Mouse (Mus musculus) limb, embryonic 10.5 days (tissue): Measurements from ENCODE around the gene Pde5a. TPM values are rescaled to one million over a fixed set of nuclear protein-coding genes. Genes with fewer than 3 reads are reported as not detected.

Experiments
- DNase-seq: peaks from one replicate; pipeline ENCODE4 v3.0.0-alpha.2; 2017; ENCODE audit warnings: low spot score
- H3K27ac ChIP-seq: fragments of 300-500 bp; sonication (generic); 2 replicates; pipeline ENCODE4 v1.5.1; 2016; ENCODE audit warnings: mild to moderate bottlenecking
- H3K27me3 ChIP-seq: fragments of 300-500 bp; sonication (generic); 2 replicates; pipeline ENCODE4 v1.6.1; 2016; ENCODE audit warnings: low read depth, mild to moderate bottlenecking; ENCODE audit not compliant: poor library complexity, severe bottlenecking
- H3K36me3 ChIP-seq: fragments of 300-500 bp; sonication (generic); 2 replicates; pipeline ENCODE4 v1.6.1; 2016; ENCODE audit warnings: mild to moderate bottlenecking, moderate library complexity
- H3K4me1 ChIP-seq: fragments of 300-500 bp; sonication (generic); 2 replicates; pipeline ENCODE4 v1.6.1; 2016
- H3K4me3 ChIP-seq: fragments of 300-500 bp; sonication (generic); 2 replicates; pipeline ENCODE4 v1.5.1; 2016; ENCODE audit warnings: mild to moderate bottlenecking, moderate library complexity
- H3K9me3 ChIP-seq: fragments of 300-500 bp; sonication (generic); replicated peaks from 2 replicates; pipeline ENCODE4 v1.6.1; 2016; ENCODE audit warnings: mild to moderate bottlenecking
- WGBS: fragments of 180-500 bp; shearing (Covaris S2); methylation state at CpG from one replicate; pipeline ENCODE4 v1.1.7; 2016; 5-methylcytosine and 5-hydroxymethylcytosine counted together
- polyA plus RNA-seq: library from polyadenylated mRNA; unstranded; fragments of >200 nt; fragmentation: Nextera tagmentation; extraction: Ambion mirVana; gene quantifications from 2 replicates; pipeline ENCODE4 v1.2.1, GENCODE M21; 2016

The Pde5a gene
- polyA plus RNA-seq, 1 experiment from 2014 or later: 2.7 TPM

DNA sequence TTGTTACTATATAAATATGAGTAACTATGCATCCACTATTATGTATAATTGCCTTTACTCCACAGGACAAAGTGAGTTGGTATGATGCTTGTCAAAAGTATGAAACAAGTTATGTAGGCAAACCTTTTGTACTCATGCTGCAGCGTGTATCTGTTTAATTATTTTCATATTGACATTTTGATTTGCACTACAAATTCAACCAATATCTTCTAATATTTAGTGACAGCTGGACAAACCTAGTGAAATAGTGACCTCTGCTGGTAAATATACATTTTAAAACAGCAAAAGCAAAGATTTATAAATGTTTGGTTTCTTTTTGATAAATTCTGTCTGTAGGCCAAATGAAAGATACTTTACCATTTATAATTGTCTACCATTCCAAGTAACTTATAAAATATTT lies 55.5 kb downstream of the Pde5a start:
- WGBS: 76% methylated on average over 1 of the region's 1 CpGs
- no peak for DNase-seq

DNA sequence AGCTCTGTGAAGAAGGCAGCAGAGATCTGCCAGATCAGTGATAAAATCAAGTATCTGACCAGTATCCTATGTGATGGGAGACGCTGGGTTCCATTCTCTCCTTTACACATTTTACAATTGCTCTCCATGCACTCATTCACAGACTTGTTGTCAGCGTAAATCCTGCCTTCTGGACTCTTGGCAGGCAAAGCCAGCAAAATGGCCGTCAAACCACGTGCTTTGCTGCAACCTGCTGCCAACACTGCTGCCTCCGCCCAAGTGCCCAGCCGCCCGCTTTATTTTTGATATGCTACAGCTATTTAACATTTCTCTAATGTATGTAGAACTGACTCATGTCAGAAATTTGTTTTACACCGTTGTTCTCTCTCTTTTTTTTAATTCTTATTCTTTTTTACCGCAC lies 59.6 kb downstream of the Pde5a start:
- Histone ChIP-seq H3K4me1 (no peaks in the 10 kb centered on the region), H3K27me3 (no peaks in the 10 kb centered on the region), H3K4me3 (no peak overlapping the region), H3K27ac (no peak overlapping the region), H3K9me3 (peaks cover 6% of the 10 kb centered on the region; the same call in 1 of the 2 replicates), H3K36me3 (peaks cover 28% of the 10 kb centered on the region)
- DNase-seq: no peak
- WGBS: 96% methylated on average over 9 of the region's 9 CpGs

More for the DNA sequence above, 55.5 kb downstream of the Pde5a start:
- Histone ChIP-seq H3K4me1 (no peaks in the 10 kb centered on the region), H3K36me3 (peaks cover 11% of the 10 kb centered on the region), H3K27ac (no peak overlapping the region), H3K4me3 (no peak overlapping the region), H3K27me3 (no peaks in the 10 kb centered on the region), H3K9me3 (no peaks in the 10 kb centered on the region)

DNA sequence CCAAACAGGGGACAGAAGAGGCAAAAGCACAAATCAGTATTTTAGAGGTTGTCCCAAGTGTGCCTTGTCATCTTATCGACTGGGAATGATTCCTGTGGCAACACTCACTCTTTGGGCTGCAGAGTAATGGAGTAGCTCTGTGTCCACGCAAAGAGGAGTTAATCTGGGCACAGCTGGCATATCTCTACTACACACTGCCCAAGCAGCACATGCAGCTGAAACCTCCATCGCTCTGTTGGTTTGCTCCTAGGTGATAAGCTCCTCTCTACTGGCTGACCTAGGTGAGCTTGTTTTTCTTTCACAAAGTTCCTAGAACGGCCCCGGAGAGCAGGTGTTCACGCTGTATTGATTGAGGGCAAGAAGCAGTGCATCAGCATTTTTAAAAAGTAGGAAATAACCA lies 60.8 kb downstream of the Pde5a start:
- peaks cover 6% of the 10 kb centered on the region; the same call in 1 of the 2 replicates for H3K9me3 ChIP-seq
- 92% methylated on average over 6 of the region's 6 CpGs for WGBS
- no peaks in the 10 kb centered on the region for H3K4me1 ChIP-seq
- DNase-seq: no peak
- H3K4me3 ChIP-seq: no peak overlapping the region
- peaks cover 28% of the 10 kb centered on the region for H3K36me3 ChIP-seq
- no peaks in the 10 kb centered on the region for H3K27me3 ChIP-seq
- no peak overlapping the region for H3K27ac ChIP-seq

GRCm38 (mm10) chr3:122800050-122800449 lies 71.3 kb downstream of the Pde5a start:
- H3K27ac ChIP-seq: no peak overlapping the region
- 0 out of 2 replicates have a peak, but pooled peaks cover 5% of the 10 kb centered on the region for H3K4me1 ChIP-seq
- no peaks in the 10 kb centered on the region for H3K9me3 ChIP-seq
- DNase-seq: no peak
- H3K27me3 ChIP-seq: no peaks in the 10 kb centered on the region
- no peak overlapping the region for H3K4me3 ChIP-seq
- H3K36me3 ChIP-seq: peaks cover 8% of the 10 kb centered on the region; the same call in 1 of the 2 replicates
- WGBS: 87% methylated on average over 6 of the region's 6 CpGs

DNA sequence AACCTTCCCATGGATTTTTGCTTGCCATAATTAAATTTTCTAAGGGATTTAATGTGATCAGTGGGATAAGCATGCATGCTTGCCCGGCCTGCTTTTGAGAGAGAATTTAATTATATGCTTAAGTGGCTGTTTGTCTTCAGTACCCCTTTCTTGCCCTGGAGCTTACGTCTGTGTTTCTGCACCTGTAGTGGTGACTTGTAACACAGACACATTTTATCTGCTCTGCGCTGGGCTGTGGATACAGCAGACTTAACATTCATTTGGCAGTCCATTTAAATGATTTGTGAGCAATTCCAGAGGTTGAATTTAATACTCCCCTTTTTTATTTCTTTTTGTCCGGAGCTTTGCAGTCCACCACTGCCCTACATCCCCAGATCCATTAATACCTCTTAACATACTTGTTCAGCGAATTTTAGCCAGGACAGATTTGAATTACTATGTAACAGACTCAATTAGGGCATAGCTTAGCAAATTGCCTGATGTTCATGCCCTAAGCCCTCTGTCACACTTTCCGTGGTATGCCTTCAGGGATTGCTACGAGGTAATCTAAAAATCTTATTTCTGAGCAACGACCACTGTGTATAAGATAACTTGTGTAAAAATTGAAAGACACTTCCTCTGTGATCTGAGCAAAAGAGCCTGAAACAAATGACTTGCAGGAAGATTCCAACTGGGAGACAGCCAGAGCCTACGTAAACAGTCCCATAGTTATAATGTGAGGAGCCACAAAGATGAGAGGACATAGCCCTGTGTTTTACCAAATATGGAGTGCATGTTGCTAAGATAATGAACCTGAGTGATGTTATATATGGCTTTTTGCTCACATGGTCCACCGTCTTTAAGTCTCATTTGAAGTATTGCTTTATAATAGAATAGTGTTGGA lies 72.0 kb downstream of the Pde5a start:
- 75% methylated on average over 10 of the region's 10 CpGs for WGBS
- no peaks in the 10 kb centered on the region for H3K27me3 ChIP-seq
- H3K9me3 ChIP-seq: no peaks in the 10 kb centered on the region
- DNase-seq: no peak
- no peak overlapping the region for H3K4me3 ChIP-seq
- peaks cover 8% of the 10 kb centered on the region for H3K36me3 ChIP-seq
- no peak overlapping the region for H3K27ac ChIP-seq
- H3K4me1 ChIP-seq: 0 out of 2 replicates have a peak, but pooled peaks cover 5% of the 10 kb centered on the region

DNA sequence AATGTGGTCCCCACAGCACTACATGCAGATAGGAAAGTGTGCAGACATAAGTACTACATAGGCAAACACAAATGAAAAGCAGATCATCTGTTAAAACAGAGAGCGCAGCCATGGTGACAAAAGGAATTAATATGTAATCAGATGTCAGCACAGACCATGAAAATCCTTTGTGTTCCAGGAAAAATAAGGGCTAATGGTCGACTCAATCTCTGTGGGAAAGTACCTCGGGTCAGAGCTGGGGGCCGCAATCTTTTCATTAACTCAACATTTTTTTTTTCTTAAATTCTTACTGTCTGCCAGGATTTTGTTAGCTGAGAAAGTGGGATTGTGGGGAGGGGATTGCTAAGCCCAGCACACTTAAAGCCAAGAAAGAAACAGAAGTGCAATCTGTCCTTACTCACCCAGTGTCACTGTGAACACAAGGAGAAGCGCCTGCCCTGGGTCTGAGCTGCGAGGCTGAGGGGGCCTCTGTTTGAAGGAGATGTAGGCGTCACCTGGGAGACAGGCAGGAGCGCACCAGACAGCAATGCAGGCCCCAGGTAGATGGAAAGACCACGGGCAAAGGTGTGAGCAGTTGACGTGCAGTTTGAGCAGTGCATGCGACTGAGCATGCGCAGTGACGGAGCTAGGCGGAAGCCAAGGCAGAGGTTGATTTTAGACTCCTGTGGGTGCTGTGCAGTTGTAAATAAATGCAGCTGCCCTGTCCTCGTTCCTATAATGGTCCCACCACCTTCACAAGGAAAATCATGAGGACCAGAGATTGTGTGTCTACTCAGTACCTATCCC lies 72.9 kb downstream of the Pde5a start:
- WGBS: 93% methylated on average over 15 of the region's 15 CpGs
- H3K9me3 ChIP-seq: no peaks in the 10 kb centered on the region
- H3K4me3 ChIP-seq: no peak overlapping the region
- H3K4me1 ChIP-seq: 0 out of 2 replicates have a peak, but pooled peaks cover 5% of the 10 kb centered on the region
- DNase-seq: no peak
- peaks cover 10% of the 10 kb centered on the region for H3K36me3 ChIP-seq
- no peak overlapping the region for H3K27ac ChIP-seq
- H3K27me3 ChIP-seq: no peaks in the 10 kb centered on the region

GRCm38 (mm10) chr3:122807313-122807712 lies 78.6 kb downstream of the Pde5a start:
- no peak for DNase-seq
- Histone ChIP-seq H3K4me1 (no peaks in the 10 kb centered on the region), H3K4me3 (no peak overlapping the region), H3K27ac (no peak overlapping the region), H3K27me3 (no peaks in the 10 kb centered on the region), H3K36me3 (peaks cover 10% of the 10 kb centered on the region), H3K9me3 (no peaks in the 10 kb centered on the region)
- 97% methylated on average over 8 of the region's 8 CpGs for WGBS

- Histone ChIP-seq H3K4me3 (no peak overlapping the region), H3K27ac (no peak overlapping the region), H3K9me3 (no peaks in the 10 kb centered on the region), H3K4me1 (no peaks in the 10 kb centered on the region), H3K27me3 (no peaks in the 10 kb centered on the region), H3K36me3 (peaks cover 3% of the 10 kb centered on the region; the same call in 1 of the 2 replicates)
- WGBS: 89% methylated on average over 2 of the region's 2 CpGs
- no peak for DNase-seq
These were observed 81.5 kb downstream of the Pde5a start for GRCm38 (mm10) chr3:122810090-122810863.

DNA sequence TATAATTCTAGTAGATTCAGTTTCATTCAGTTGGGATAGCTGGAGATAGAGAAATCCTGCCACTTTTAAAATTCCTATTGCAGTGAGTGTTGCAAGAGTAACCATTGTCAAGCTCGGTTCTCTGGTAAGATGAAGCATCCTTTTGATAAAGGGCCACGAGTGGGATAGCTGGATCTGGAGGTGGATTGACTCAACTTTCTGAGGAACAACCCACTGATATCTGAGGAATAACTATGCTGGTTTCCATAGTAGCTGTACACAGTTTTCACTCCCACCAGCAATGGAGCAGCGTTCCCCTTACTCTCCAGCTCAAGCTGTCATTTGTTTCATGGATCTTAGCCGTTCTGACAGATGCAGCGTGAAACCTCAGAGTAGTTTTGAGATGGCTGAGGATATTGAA lies 82.2 kb downstream of the Pde5a start:
- Histone ChIP-seq H3K4me3 (no peak overlapping the region), H3K27me3 (no peaks in the 10 kb centered on the region), H3K27ac (no peak overlapping the region), H3K9me3 (no peaks in the 10 kb centered on the region), H3K4me1 (no peaks in the 10 kb centered on the region), H3K36me3 (peaks cover under 1% of the 10 kb centered on the region; the same call in 1 of the 2 replicates)
- DNase-seq: no peak
- WGBS: 92% methylated on average over 5 of the region's 5 CpGs

- H3K27ac ChIP-seq: no peak overlapping the region
- no peaks in the 10 kb centered on the region for H3K9me3 ChIP-seq
- DNase-seq: no peak
- no peak overlapping the region for H3K4me3 ChIP-seq
- 86% methylated on average over 4 of the region's 4 CpGs for WGBS
- H3K4me1 ChIP-seq: no peaks in the 10 kb centered on the region
- H3K27me3 ChIP-seq: no peaks in the 10 kb centered on the region
- no peaks in the 10 kb centered on the region for H3K36me3 ChIP-seq
These were observed 85.8 kb downstream of the Pde5a start for GRCm38 (mm10) chr3:122814531-122814930.

- DNase-seq: no peak
- 91% methylated on average over 5 of the region's 5 CpGs for WGBS
- H3K27ac ChIP-seq: no peak overlapping the region
- H3K4me3 ChIP-seq: no peak overlapping the region
- H3K9me3 ChIP-seq: no peaks in the 10 kb centered on the region
- peaks cover 5% of the 10 kb centered on the region; the same call in 1 of the 2 replicates for H3K4me1 ChIP-seq
- H3K36me3 ChIP-seq: no peaks in the 10 kb centered on the region
- no peaks in the 10 kb centered on the region for H3K27me3 ChIP-seq
These were observed 89.5 kb downstream of the Pde5a start for GRCm38 (mm10) chr3:122818282-122818681.

GRCm38 (mm10) chr3:122820700-122821099 lies 92.0 kb downstream of the Pde5a start:
- H3K4me1 ChIP-seq: peaks cover 5% of the 10 kb centered on the region; the same call in 1 of the 2 replicates
- H3K27me3 ChIP-seq: no peaks in the 10 kb centered on the region
- DNase-seq: no peak
- H3K27ac ChIP-seq: no peak overlapping the region
- no peak overlapping the region for H3K4me3 ChIP-seq
- no peaks in the 10 kb centered on the region for H3K9me3 ChIP-seq
- H3K36me3 ChIP-seq: no peaks in the 10 kb centered on the region
- 45% methylated on average over 4 of the region's 4 CpGs for WGBS
